Mouse (Mus musculus) embryonic facial prominence, embryonic 14.5 days (tissue): ENCODE results near the gene E2f2. TPM values are rescaled to one million over a fixed set of nuclear protein-coding genes. Genes with fewer than 3 reads are reported as not detected.

Experiments
- ATAC-seq: fragments of 200-750 bp; cut with Nextera tagmentation; 2 replicates; pipeline ENCODE4 v1.8.0; 2017; ENCODE audit warnings: low read depth, moderate number of reproducible peaks, moderate TSS enrichment
- DNase-seq: peaks from one replicate; pipeline ENCODE4 v3.0.0-alpha.2; 2015; ENCODE audit warnings: low spot score
- H3K27ac ChIP-seq: fragments of 300-500 bp; sonication (generic); replicated peaks from 2 replicates; pipeline ENCODE4 v1.5.1; 2014; ENCODE audit warnings: low read depth, mild to moderate bottlenecking, low read length, moderate library complexity
- H3K27me3 ChIP-seq: fragments of 300-500 bp; sonication (generic); replicated peaks from 2 replicates; pipeline ENCODE4 v1.6.1; 2014; ENCODE audit warnings: low read length; ENCODE audit not compliant: control insufficient read depth, insufficient read depth
- H3K36me3 ChIP-seq: fragments of 300-500 bp; sonication (generic); 2 replicates; pipeline ENCODE4 v1.6.1; 2014; ENCODE audit warnings: low read length, mixed read lengths; ENCODE audit not compliant: control insufficient read depth, insufficient read depth
- H3K4me1 ChIP-seq: fragments of 300-500 bp; sonication (generic); 2 replicates; pipeline ENCODE4 v1.6.1; 2014; ENCODE audit warnings: antibody characterized with exemption, low read length; ENCODE audit not compliant: control insufficient read depth, insufficient read depth
- H3K4me2 ChIP-seq: fragments of 300-500 bp; sonication (generic); 2 replicates; pipeline ENCODE4 v1.6.1; 2014; ENCODE audit warnings: low read depth, mild to moderate bottlenecking, low read length, moderate library complexity, mixed read lengths
- H3K4me3 ChIP-seq: fragments of 300-500 bp; sonication (generic); 2 replicates; pipeline ENCODE4 v1.5.1; 2014; ENCODE audit warnings: low read depth, mild to moderate bottlenecking, low read length
- H3K9ac ChIP-seq: fragments of 300-500 bp; sonication (generic); 2 replicates; pipeline ENCODE4 v1.6.1; 2014; ENCODE audit warnings: low read depth, mild to moderate bottlenecking, low read length, moderate library complexity, mixed read lengths
- H3K9me3 ChIP-seq: fragments of 300-500 bp; sonication (generic); 2 replicates; pipeline ENCODE4 v1.6.1; 2016; ENCODE audit warnings: low read length; ENCODE audit not compliant: control insufficient read depth
- WGBS: fragments of 180-500 bp; shearing (Covaris S2); extraction: QIAGEN DNeasy Blood & Tissue Kit; methylation state at CpG from one replicate; pipeline ENCODE4 v1.1.7; 2014; 5-methylcytosine and 5-hydroxymethylcytosine counted together
- polyA plus RNA-seq: library from polyadenylated mRNA; unstranded; fragments of >200 nt; fragmentation: Nextera tagmentation; extraction: Ambion mirVana; gene quantifications from 2 replicates; pipeline ENCODE4 v1.2.1, GENCODE M21; 2014

The E2f2 gene
- polyA plus RNA-seq, 1 experiment from 2014 or later: 10.1 TPM

GRCm38 (mm10) chr4:136176022-136176552 lies 3.9 kb downstream of the E2f2 start:
- H3K9me3 ChIP-seq: no peaks in the 10 kb centered on the region
- no peaks in the 10 kb centered on the region for H3K27me3 ChIP-seq
- no peak overlapping the region for H3K4me3 ChIP-seq
- ATAC-seq (no peak), DNase-seq (no peak)
- H3K4me1 ChIP-seq: peaks cover 40% of the 10 kb centered on the region
- no peak overlapping the region for H3K4me2 ChIP-seq
- no peak overlapping the region for H3K27ac ChIP-seq
- no peaks in the 10 kb centered on the region for H3K36me3 ChIP-seq
- WGBS: 62% methylated on average over 10 of the region's 10 CpGs
- no peak overlapping the region for H3K9ac ChIP-seq

DNA sequence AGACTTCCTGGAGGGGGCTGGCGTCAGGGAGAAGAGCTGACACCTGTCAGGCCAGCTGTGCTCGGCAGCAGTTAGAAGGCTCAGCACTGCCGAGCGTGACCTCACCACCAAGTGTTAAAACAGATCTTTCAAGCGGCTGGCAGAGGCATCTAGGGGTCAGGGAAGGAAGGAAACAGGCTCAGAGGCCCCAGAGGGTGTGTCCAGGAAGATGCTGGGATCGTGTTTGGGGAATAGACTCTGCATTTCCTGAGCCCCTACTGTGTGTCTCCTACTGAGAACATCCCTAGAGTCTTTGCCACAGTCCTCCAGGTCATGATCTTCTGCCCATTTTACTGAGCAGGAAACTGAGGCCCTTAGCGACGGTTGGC lies 5.0 kb downstream of the E2f2 start:
- Histone ChIP-seq H3K36me3 (no peaks in the 10 kb centered on the region), H3K27ac (peak overlapping the region; percentile 21; the same call in 1 of the 2 replicates), H3K4me3 (no peak overlapping the region), H3K4me1 (peaks cover 40% of the 10 kb centered on the region), H3K27me3 (no peaks in the 10 kb centered on the region), H3K4me2 (peak overlapping the region; percentile 15; the same call in 1 of the 2 replicates), H3K9ac (no peak overlapping the region), H3K9me3 (no peaks in the 10 kb centered on the region)
- ATAC-seq (0 out of 2 replicates have a peak, but pooled peaks have one; percentile 6), DNase-seq (peak; percentile 72)
- WGBS: 36% methylated on average over 8 of the region's 8 CpGs

DNA sequence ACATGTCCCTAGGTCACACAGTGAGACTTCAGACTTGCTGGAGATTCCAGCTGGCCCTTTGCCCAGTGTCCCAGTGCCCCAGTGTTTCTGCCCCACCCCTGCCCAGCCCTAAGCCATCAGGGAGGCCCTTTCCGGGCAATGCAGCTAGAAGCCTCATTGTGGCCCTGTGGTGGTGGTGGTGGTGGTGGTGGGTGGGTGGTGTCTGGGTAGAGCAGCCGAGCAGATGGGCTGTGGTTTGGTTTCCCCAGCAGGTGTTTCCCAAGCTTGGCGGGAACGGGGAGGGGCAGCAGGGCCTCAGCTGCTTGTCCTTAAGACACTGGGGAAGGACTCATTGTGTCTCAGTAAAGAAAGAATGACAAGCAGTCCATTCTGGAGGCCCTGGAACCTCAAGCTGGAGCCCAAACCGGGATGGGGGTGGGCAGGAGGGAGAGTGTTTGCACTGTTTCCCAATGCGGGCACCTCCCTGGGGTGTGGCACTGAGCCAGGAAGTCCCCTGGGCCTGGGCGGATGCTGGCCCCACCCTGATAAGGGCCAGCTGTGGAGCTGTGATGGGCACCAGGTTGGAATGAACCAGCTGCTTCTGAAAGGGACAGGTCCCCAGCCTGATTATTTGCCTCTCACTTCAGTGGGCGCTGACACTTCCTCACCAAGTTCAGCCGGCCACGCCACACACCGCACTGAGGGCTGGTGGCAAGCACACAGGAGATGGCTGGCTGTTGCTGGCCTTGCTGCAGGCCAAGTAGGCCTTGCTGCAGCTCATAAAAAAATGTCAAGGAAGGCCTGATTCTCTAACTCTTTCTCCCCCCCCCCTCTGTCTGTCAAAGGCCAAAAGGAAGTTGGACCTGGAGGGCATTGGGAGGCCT lies 5.6 kb downstream of the E2f2 start:
- DNase-seq: peak; percentile 80
- Histone ChIP-seq H3K36me3 (no peaks in the 10 kb centered on the region), H3K27ac (peak overlapping the region; percentile 44), H3K9me3 (no peaks in the 10 kb centered on the region), H3K27me3 (no peaks in the 10 kb centered on the region), H3K4me2 (peak overlapping the region; percentile 15; the same call in 1 of the 2 replicates), H3K9ac (no peak overlapping the region), H3K4me1 (peaks cover 40% of the 10 kb centered on the region), H3K4me3 (no peak overlapping the region)
- WGBS: 56% methylated on average over 10 of the region's 11 CpGs
- ATAC-seq: peak; percentile 28; the same call in 1 of the 2 replicates

DNA sequence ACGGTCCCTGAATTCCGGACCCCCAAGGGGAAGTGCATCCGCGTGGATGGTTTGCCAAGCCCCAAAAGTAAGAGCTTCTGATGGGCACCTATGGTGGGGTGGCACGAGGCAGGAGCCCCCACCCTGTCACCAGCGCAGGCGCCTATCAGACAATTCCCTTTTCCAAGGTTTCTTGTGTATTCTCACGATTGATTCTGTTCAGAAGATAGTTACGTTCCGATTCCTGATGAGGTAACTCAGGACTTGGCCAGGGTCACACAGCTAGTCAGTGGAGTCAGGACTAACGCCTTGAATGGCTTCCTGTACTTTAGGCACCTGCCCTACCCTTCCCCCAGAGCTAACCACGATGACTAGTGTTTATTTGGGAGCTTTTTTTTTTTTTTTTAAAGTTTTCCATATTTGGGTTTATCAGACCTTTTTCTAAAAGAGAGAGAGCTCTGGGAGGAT lies 6.3 kb downstream of the E2f2 start:
- Histone ChIP-seq H3K27ac (peak overlapping the region; percentile 44; the same call in 1 of the 2 replicates), H3K4me1 (peaks cover 36% of the 10 kb centered on the region), H3K27me3 (no peaks in the 10 kb centered on the region), H3K9me3 (no peaks in the 10 kb centered on the region), H3K4me2 (no peak overlapping the region), H3K4me3 (no peak overlapping the region), H3K9ac (no peak overlapping the region), H3K36me3 (no peaks in the 10 kb centered on the region)
- ATAC-seq: no peak
- 79% methylated on average over 12 of the region's 12 CpGs for WGBS
- no peak for DNase-seq

- H3K9me3 ChIP-seq: no peaks in the 10 kb centered on the region
- H3K4me2 ChIP-seq: peak overlapping the region; percentile 67
- ATAC-seq: no peak
- WGBS: 79% methylated on average over 7 of the region's 7 CpGs
- no peak overlapping the region for H3K9ac ChIP-seq
- peaks cover 30% of the 10 kb centered on the region for H3K4me1 ChIP-seq
- H3K27me3 ChIP-seq: no peaks in the 10 kb centered on the region
- no peaks in the 10 kb centered on the region for H3K36me3 ChIP-seq
- H3K27ac ChIP-seq: no peak overlapping the region
- H3K4me3 ChIP-seq: peak overlapping the region; percentile 37; the same call in 1 of the 2 replicates
- no peak for DNase-seq
Observed at GRCm38 (mm10) chr4:136179456-136179855, 7.3 kb downstream of the E2f2 start.

- Histone ChIP-seq H3K9me3 (no peaks in the 10 kb centered on the region), H3K36me3 (no peaks in the 10 kb centered on the region), H3K9ac (peak overlapping the region; percentile 52; the same call in 1 of the 2 replicates), H3K4me3 (peak overlapping the region; percentile 37), H3K27me3 (no peaks in the 10 kb centered on the region), H3K4me2 (peak overlapping the region; percentile 67), H3K27ac (no peak overlapping the region; the same call in 1 of the 2 replicates), H3K4me1 (peaks cover 30% of the 10 kb centered on the region)
- DNase-seq: peak; percentile 78
- peak; percentile 20 for ATAC-seq
- 2% methylated on average over 15 of the region's 15 CpGs for WGBS
Observed at GRCm38 (mm10) chr4:136179998-136180397, 7.8 kb downstream of the E2f2 start.

GRCm38 (mm10) chr4:136180408-136181330 lies 8.5 kb downstream of the E2f2 start:
- H3K4me3 ChIP-seq: peak overlapping the region; percentile 37
- 20% methylated on average over 23 of the region's 23 CpGs for WGBS
- H3K4me1 ChIP-seq: peaks cover 30% of the 10 kb centered on the region
- DNase-seq (peak; percentile 89), ATAC-seq (peak; percentile 76)
- no peaks in the 10 kb centered on the region for H3K27me3 ChIP-seq
- peak overlapping the region; percentile 52 for H3K9ac ChIP-seq
- peak overlapping the region; percentile 67 for H3K4me2 ChIP-seq
- no peak overlapping the region; the same call in 1 of the 2 replicates for H3K27ac ChIP-seq
- no peaks in the 10 kb centered on the region for H3K36me3 ChIP-seq
- H3K9me3 ChIP-seq: no peaks in the 10 kb centered on the region

GRCm38 (mm10) chr4:136181367-136181766 lies 9.2 kb downstream of the E2f2 start:
- DNase-seq (no peak), ATAC-seq (no peak)
- peak overlapping the region; percentile 34; the same call in 1 of the 2 replicates for H3K9ac ChIP-seq
- H3K27me3 ChIP-seq: no peaks in the 10 kb centered on the region
- no peaks in the 10 kb centered on the region for H3K9me3 ChIP-seq
- peak overlapping the region; percentile 67 for H3K4me2 ChIP-seq
- H3K27ac ChIP-seq: no peak overlapping the region; the same call in 1 of the 2 replicates
- no peaks in the 10 kb centered on the region for H3K36me3 ChIP-seq
- WGBS: 20% methylated on average over 12 of the region's 12 CpGs
- H3K4me1 ChIP-seq: peaks cover 30% of the 10 kb centered on the region
- H3K4me3 ChIP-seq: no peak overlapping the region
